Mouse (Mus musculus) layer of hippocampus, adult 2 months (tissue): ENCODE results near the gene Gm10413. TPM values are rescaled to one million over a fixed set of nuclear protein-coding genes. Genes with fewer than 3 reads are reported as not detected.
"Not testable (repeated sequence)": the region's sequence is repeated elsewhere in the genome, so short reads cannot be mapped to it uniquely, and the experiment has no call there.

ENCODE experiments used
- DNase-seq, 2 experiments: peaks; one replicate each; pipeline ENCODE4 v3.0.0; 2022; ENCODE audit warnings: low spot score in 2 of 2
- H3K27ac ChIP-seq: fragments of 200-600 bp; 2 replicates; pipeline ENCODE4 v1.8.1; 2022
- H3K4me3 ChIP-seq: fragments of 200-600 bp; 2 replicates; pipeline ENCODE4 v1.8.1; 2022; ENCODE audit warnings: mild to moderate bottlenecking
- long read RNA-seq, 2 experiments: library from polyadenylated mRNA; stranded (forward); transcript quantifications; one replicate each; pipeline ENCODE4 v2.0.0; 2021; ENCODE audit warnings: borderline mapping rate in 2 of 2
- total RNA-seq, 2 experiments: library from RNA; stranded (reverse); gene quantifications; 2 replicates each; pipeline ENCODE4 v1.2.3; 2021

The Gm10413 gene
- not detected for total RNA-seq
- long read RNA-seq, experiment 1 = 0 reads
- long read RNA-seq, experiment 2 = 0 reads

DNA sequence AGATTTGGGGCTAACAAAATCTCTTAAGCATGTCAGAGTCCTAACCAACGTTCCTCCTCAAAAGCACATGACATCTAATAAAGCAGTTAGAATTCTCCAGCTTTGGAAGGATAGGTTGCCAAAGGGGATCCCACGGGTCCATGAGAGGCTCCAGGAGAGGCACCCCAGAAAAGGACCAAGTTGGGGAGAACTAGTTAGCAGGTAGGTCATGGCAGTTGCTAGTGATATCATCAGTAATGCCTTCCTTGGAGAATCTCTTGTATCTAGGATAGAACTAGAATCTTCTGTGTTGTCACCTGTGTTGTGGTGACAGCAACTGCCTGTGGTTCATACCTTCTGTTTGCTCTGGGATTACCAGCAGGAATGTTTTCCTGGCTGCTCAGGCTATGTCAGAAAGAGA lies at the start of gene Gm10413:
Gm10413 (plus strand) TSS at position 301 of the 400 bp plus-strand sequence.
- not testable (repeated sequence) for H3K4me3 ChIP-seq, DNase-seq, H3K27ac ChIP-seq

DNA sequence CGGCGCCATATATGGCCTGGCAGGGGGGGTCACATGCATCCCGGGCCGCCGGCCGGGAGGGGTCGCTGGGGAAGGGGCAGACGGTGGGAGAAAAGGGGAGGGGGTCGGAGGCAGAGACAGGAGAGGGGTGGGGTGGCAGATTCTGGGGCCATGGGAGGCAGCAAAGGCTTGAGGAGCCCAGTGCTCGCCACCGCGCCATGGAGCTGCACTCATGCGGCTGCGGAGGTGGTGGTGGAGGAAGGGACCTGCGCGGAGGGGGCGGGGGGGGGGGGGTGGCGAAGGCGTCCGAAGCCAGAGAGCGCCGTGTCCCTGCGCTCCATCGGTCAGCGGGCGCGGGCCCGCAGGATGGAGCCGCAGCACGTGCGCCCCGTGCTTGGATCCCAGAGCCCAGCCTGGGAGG lies 17.4 kb downstream of the Gm10413 start, which contains the start of gene Gm10409:
Gm10409 (plus strand) TSS at position 301 of the 400 bp plus-strand sequence.
- not testable (repeated sequence) for H3K4me3 ChIP-seq, H3K27ac ChIP-seq, DNase-seq

DNA sequence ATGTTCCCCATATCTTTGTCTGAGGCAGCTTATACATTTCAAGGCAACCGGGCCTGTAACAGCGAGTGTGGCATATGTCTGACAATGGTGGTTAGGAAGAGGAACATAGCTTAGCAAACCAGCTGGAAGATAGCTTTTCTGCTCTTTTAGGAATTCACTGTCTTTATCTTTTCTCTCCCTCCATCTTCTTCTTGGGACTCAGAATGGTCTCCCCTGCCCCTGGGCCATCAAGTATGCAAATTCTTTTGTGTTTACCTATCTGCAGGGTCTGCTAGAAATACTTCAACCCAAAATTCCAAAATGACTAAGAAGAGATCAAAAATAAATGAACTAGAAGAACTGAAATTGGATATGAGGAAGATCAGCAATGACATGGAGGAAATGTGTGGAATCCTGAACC lies 32.9 kb downstream of the Gm10413 start, which contains the start of gene Gm3005:
Gm3005 (plus strand) TSS at position 301 of the 400 bp plus-strand sequence.
- not testable (repeated sequence) for DNase-seq, H3K27ac ChIP-seq, H3K4me3 ChIP-seq

DNA sequence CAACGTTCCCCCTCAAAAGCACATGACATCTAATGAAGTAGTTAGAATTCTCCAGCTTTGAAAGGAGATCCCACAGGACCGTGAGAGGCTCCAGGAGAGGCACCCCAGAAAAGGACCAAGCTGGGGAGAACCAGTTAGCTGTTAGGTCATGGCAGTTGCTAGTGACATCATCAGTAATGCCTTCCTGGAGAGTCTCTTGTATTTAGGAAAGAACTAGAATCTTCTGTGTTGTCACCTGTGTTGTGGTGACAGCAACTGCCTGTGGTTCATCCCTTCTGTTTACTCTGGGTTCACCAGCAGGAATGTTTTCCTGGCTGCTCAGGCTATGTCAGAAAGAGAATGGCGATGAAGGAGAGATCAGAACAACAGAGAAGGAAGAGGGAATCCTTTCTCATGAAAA lies 54.2 kb downstream of the Gm10413 start, which contains the start of gene Gm10408:
Gm10408 (plus strand) TSS at position 301 of the 400 bp plus-strand sequence.
- not testable (repeated sequence) for H3K27ac ChIP-seq, H3K4me3 ChIP-seq, DNase-seq

Other genes starting within 250 kb of the Gm10413 start
- not detected for gene Gm5795, start 206.8 kb upstream of the Gm10413 start, total RNA-seq
- 1 to 10 TPM; 4.4 to 5.4 TPM for gene D830030K20Rik, start 186.6 kb upstream of the Gm10413 start, total RNA-seq
- gene Gm2956, start 62.5 kb upstream of the Gm10413 start, total RNA-seq = not detected
- 1 to 10 TPM; 3.6 to 4.0 TPM for gene Gm10409, start 17.5 kb downstream of the Gm10413 start, total RNA-seq
- not detected for gene Gm3005, start 33.0 kb downstream of the Gm10413 start, total RNA-seq
- gene Gm10408, start 54.3 kb downstream of the Gm10413 start, total RNA-seq = not detected
- gene Gm3012, start 239.4 kb downstream of the Gm10413 start, total RNA-seq = not detected